Mouse (Mus musculus) MEL (cell line): ENCODE results near the gene Cnih3. TPM values are rescaled to one million over a fixed set of nuclear protein-coding genes. Genes with fewer than 3 reads are reported as not detected.

Experiments
- DNase-seq: peaks from one replicate; pipeline ENCODE4 v3.0.0; 2011; ENCODE audit warnings: low read depth, low spot score
- H3K27ac ChIP-seq: 2 replicates; pipeline ENCODE4 v1.5.1; 2012; ENCODE audit warnings: low read depth, mild to moderate bottlenecking, control low read depth, low read length, moderate library complexity; ENCODE audit not compliant: control insufficient read depth
- H3K27me3 ChIP-seq, 2 experiments: fragments of 150-350 bp in 1 of 2; sonication (generic) in 1 of 2; 2 replicates each; pipeline ENCODE4 v1.6.1; 2012; ENCODE audit warnings: low read length in 2 of 2, mild to moderate bottlenecking in 2 of 2, improper control_type of control experiment in 1 of 2, moderate library complexity in 1 of 2; ENCODE audit not compliant: insufficient read depth in 2 of 2, control insufficient read depth in 1 of 2
- H3K36me3 ChIP-seq, 2 experiments: 2 replicates each; pipeline ENCODE4 v1.6.1; 2012 to 2014; ENCODE audit warnings: low read length in 2 of 2, improper control_type of control experiment in 1 of 2, inconsistent platforms in 1 of 2, mild to moderate bottlenecking in 1 of 2; ENCODE audit not compliant: insufficient read depth in 2 of 2, control insufficient read depth in 1 of 2
- H3K4me1 ChIP-seq, 2 experiments: fragments of 150-350 bp in 1 of 2; sonication (generic) in 1 of 2; 2 replicates each; pipeline ENCODE4 v1.6.1; 2012; ENCODE audit warnings: low read length in 2 of 2, improper control_type of control experiment in 1 of 2, mild to moderate bottlenecking in 1 of 2; ENCODE audit not compliant: insufficient read depth in 2 of 2, control insufficient read depth in 1 of 2
- H3K4me3 ChIP-seq, 2 experiments: fragments of 150-350 bp in 1 of 2; sonication (generic) in 1 of 2; 2 replicates each; pipeline ENCODE4 v1.5.1; 2012; ENCODE audit warnings: low read depth in 2 of 2, low read length in 2 of 2, mild to moderate bottlenecking in 2 of 2, moderate library complexity in 2 of 2, control low read depth in 1 of 2, improper control_type of control experiment in 1 of 2; ENCODE audit not compliant: control insufficient read depth in 1 of 2, insufficient read depth in 1 of 2
- H3K79me2 ChIP-seq: 2 replicates; pipeline ENCODE4 v1.6.1; 2012; ENCODE audit warnings: mild to moderate bottlenecking, low read length, moderate library complexity; ENCODE audit not compliant: control insufficient read depth, poor library complexity, insufficient read depth
- H3K9ac ChIP-seq: 2 replicates; pipeline ENCODE4 v1.6.1; 2012; ENCODE audit warnings: low read depth, mild to moderate bottlenecking, control low read depth, low read length, moderate library complexity; ENCODE audit not compliant: control insufficient read depth, poor library complexity, severe bottlenecking
- H3K9me3 ChIP-seq: fragments of 150-350 bp; sonication (generic); replicated peaks from 2 replicates; pipeline ENCODE4 v1.6.1; 2012; ENCODE audit warnings: mild to moderate bottlenecking, low read length, improper control_type of control experiment, moderate library complexity; ENCODE audit not compliant: insufficient read depth
- BHLHE40 ChIP-seq: IDR thresholded peaks from 2 replicates; pipeline ENCODE4 v1.6.1; 2012; ENCODE audit warnings: low read depth, mild to moderate bottlenecking, inconsistent platforms, low read length, improper control_type of control experiment, borderline replicate concordance
- ETS1 ChIP-seq: IDR thresholded peaks from 2 replicates; pipeline ENCODE4 v1.6.1; 2012; ENCODE audit warnings: low read depth, mild to moderate bottlenecking, inconsistent platforms, low read length, improper control_type of control experiment, moderate library complexity
- GABPA ChIP-seq: IDR thresholded peaks from 2 replicates; pipeline ENCODE4 v1.6.1; 2012; ENCODE audit warnings: low read depth, mild to moderate bottlenecking, inconsistent platforms, low read length, improper control_type of control experiment, moderate library complexity
- KAT2A ChIP-seq: conservative IDR thresholded peaks from 2 replicates; pipeline ENCODE4 v1.6.1; 2012; ENCODE audit warnings: low read depth, low read length, improper control_type of control experiment, inconsistent platforms
- MAX ChIP-seq: IDR thresholded peaks from 2 replicates; pipeline ENCODE4 v1.6.1; 2011; ENCODE audit warnings: low read length, improper control_type of control experiment
- MEF2A ChIP-seq: IDR thresholded peaks from 2 replicates; pipeline ENCODE4 v1.6.1; 2014; ENCODE audit warnings: low read depth, mild to moderate bottlenecking, inconsistent platforms, low read length, improper control_type of control experiment; ENCODE audit not compliant: poor library complexity, insufficient replicate concordance, severe bottlenecking; ENCODE audit errors: extremely low read depth
- NELFE ChIP-seq: IDR thresholded peaks from 2 replicates; pipeline ENCODE4 v1.6.1; 2011; ENCODE audit warnings: low read depth, low read length, improper control_type of control experiment
- POLR2AphosphoS2 ChIP-seq: IDR thresholded peaks from 2 replicates; pipeline ENCODE4 v1.6.1; 2011; ENCODE audit warnings: low read length, improper control_type of control experiment
- POLR2AphosphoS5 ChIP-seq: IDR thresholded peaks from 2 replicates; pipeline ENCODE4 v1.6.1; 2012; ENCODE audit warnings: low read depth, borderline replicate concordance, mild to moderate bottlenecking, inconsistent platforms, low read length, moderate library complexity, mixed read lengths
- SMC3 ChIP-seq: IDR thresholded peaks from 2 replicates; pipeline ENCODE4 v1.6.1; 2011; ENCODE audit warnings: low read depth, low read length, improper control_type of control experiment
- TAL1 ChIP-seq: IDR thresholded peaks from 2 replicates; pipeline ENCODE4 v1.6.1; 2012; ENCODE audit warnings: mild to moderate bottlenecking, inconsistent platforms, low read length, moderate library complexity, mixed read lengths
- TBP ChIP-seq: IDR thresholded peaks from 2 replicates; pipeline ENCODE4 v1.8.0; 2011; ENCODE audit warnings: low read depth, low read length, improper control_type of control experiment
- USF1 ChIP-seq: IDR thresholded peaks from 2 replicates; pipeline ENCODE4 v1.6.1; 2014; ENCODE audit warnings: low read depth, mild to moderate bottlenecking, inconsistent platforms, low read length, improper control_type of control experiment, moderate library complexity
- ZC3H11A ChIP-seq: IDR thresholded peaks from 2 replicates; pipeline ENCODE4 v1.6.1; 2012; ENCODE audit warnings: low read depth, mild to moderate bottlenecking, inconsistent platforms, low read length, improper control_type of control experiment
- ZMIZ1 ChIP-seq: IDR thresholded peaks from 2 replicates; pipeline ENCODE4 v1.6.1; 2012; ENCODE audit warnings: low read depth, mild to moderate bottlenecking, inconsistent platforms, low read length, improper control_type of control experiment, moderate library complexity
- polyA plus RNA-seq, 2 experiments: library from polyadenylated mRNA; stranded (reverse) in 1 of 2; unstranded in 1 of 2; fragments of >175 nt in 1 of 2; fragments of >200 nt in 1 of 2; gene quantifications; 2 replicates each; pipeline versions ENCODE4 v1.2.1 to v1.2.4; 2012; ENCODE audit warnings: low replicate concordance in 2 of 2, low read depth in 1 of 2; ENCODE audit not compliant: insufficient read length in 2 of 2, insufficient read depth in 1 of 2, missing spikeins in 1 of 2
- total RNA-seq: library from RNA; depleted of rRNA; stranded (reverse); fragments of 300-350 nt; gene quantifications from 2 replicates; pipeline ENCODE4 v1.2.3, GENCODE M21; 2012

Gene Cnih3
- total and polyA plus RNA-seq, 3 experiments = not detected

GRCm38 (mm10) chr1:181335019-181335365 lies 17.4 kb upstream of the Cnih3 start:
- Histone ChIP-seq H3K9ac (peak overlapping the region; percentile 5; the same call in 1 of the 2 replicates), H3K4me3 (no peak overlapping the region; a peak in 1 of 4 replicates), H3K79me2 (no peaks in the 10 kb centered on the region), H3K27ac (peak overlapping the region; percentile 66), H3K4me1 (peaks cover 5 to 28% of the 10 kb centered on the region in 2 experiments; a peak in 3 of 4 replicates), H3K27me3 (peaks cover 0 to 1% of the 10 kb centered on the region in 2 experiments; a peak in 1 of 4 replicates), H3K9me3 (no peaks in the 10 kb centered on the region), H3K36me3 (peaks cover 0 to 22% of the 10 kb centered on the region in 2 experiments; a peak in 2 of 4 replicates)
- no peak for DNase-seq
- TF ChIP-seq BHLHE40 (no peak), ZC3H11A (no peak), POLR2AphosphoS2 (no peak)

- H3K9ac ChIP-seq = no peak overlapping the region; the same call in 1 of the 2 replicates
- H3K79me2 ChIP-seq = no peaks in the 10 kb centered on the region
- peak overlapping the region; percentile 66 for H3K27ac ChIP-seq
- H3K9me3 ChIP-seq = no peaks in the 10 kb centered on the region
- H3K27me3 ChIP-seq = peaks cover 0 to 1% of the 10 kb centered on the region in 2 experiments; a peak in 1 of 4 replicates
- TF ChIP-seq ETS1 = peak; percentile 82
- no peak for TF ChIP-seq ZC3H11A
- TF ChIP-seq USF1 = peak; percentile 58; the same call in 1 of the 2 replicates
- H3K4me1 ChIP-seq = peaks cover 5 to 28% of the 10 kb centered on the region in 2 experiments; a peak in 3 of 4 replicates
- H3K36me3 ChIP-seq = peaks cover 0 to 22% of the 10 kb centered on the region in 2 experiments; a peak in 2 of 4 replicates
- no peak for DNase-seq
- no peak overlapping the region; a peak in 1 of 4 replicates for H3K4me3 ChIP-seq
These were observed 17.0 kb upstream of the Cnih3 start for GRCm38 (mm10) chr1:181335388-181335787.

GRCm38 (mm10) chr1:181336857-181337256 lies 15.6 kb upstream of the Cnih3 start:
- peaks cover 0 to 1% of the 10 kb centered on the region in 2 experiments; a peak in 2 of 4 replicates for H3K27me3 ChIP-seq
- no peak for DNase-seq
- no peaks in the 10 kb centered on the region for H3K9me3 ChIP-seq
- no peak overlapping the region for H3K9ac ChIP-seq
- TF ChIP-seq POLR2AphosphoS5 (no peak), SMC3 (no peak), GABPA (no peak), NELFE (no peak), KAT2A (no peak), TBP (no peak), MEF2A (no peak), TAL1 (no peak), ZMIZ1 (no peak), MAX (no peak)
- H3K27ac ChIP-seq = no peak overlapping the region
- no peaks in the 10 kb centered on the region for H3K79me2 ChIP-seq
- H3K36me3 ChIP-seq = peaks cover 0 to 22% of the 10 kb centered on the region in 2 experiments; a peak in 2 of 4 replicates
- H3K4me1 ChIP-seq = peaks cover 5 to 27% of the 10 kb centered on the region in 2 experiments; a peak in 3 of 4 replicates
- no peak overlapping the region for H3K4me3 ChIP-seq
